Mouse (Mus musculus) E14TG2a.4 (cell line): ENCODE data around the gene Nr6a1.

Source experiments
- CTCF ChIP-seq: conservative IDR thresholded peaks from 2 replicates; pipeline ENCODE4 v1.5.1; 2014; ENCODE audit warnings: low read length
- NANOG ChIP-seq: IDR thresholded peaks from 2 replicates; pipeline ENCODE4 v1.6.1; 2014; ENCODE audit warnings: borderline replicate concordance, low read length, mixed read lengths

- TF ChIP-seq CTCF (no peak), NANOG (no peak)
Measured at GRCm38 (mm10) chr2:38829521-38829920, 98.0 kb downstream of the Nr6a1 start.
